Mouse (Mus musculus): ENCODE measurements around the gene Arhgap17.

The Arhgap17 gene

DNA sequence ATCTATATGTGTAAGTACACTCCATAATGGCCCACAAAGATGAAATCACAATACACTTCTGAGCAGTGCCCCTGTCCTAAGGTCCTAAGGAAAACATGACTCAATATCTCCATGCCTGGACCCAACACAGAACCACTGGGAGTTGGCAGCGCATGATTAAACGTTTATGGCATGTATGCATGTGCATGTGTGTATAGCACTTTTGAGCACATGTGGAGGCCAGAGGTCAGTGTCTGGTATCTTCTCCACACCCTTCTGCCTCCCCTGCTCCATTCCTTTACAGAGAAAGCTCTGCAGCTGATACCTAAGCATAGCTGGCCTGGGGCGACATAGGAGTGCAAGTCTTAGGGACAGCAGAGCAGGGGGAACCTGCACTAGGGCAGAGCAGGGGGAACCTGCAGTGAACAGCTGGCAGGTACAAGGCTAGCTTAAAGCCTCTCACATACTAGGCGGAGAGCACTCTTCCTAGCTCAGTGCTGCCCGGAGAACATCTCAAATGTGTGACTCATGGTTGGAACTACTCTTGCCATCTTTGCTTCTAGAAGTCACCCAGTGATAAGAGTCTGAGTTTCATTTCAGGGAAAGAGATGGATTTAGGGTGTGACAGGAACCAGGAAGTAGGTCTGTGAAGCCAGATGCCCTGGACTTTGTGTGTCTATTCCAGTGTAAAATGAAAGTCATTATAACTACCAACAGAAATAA, 25.5 kb downstream of the Arhgap17 start:
- Histone ChIP-seq H3K9me3 (ENCODE audit: low read length) (peaks cover 18% of the 10 kb centered on the region), H3K4me1 (replicated peaks; ENCODE audit: low read depth, low read length) (peaks cover 56% of the 10 kb centered on the region), H3K36me3 (ENCODE audit: insufficient read depth, low read length) (peaks cover 14% of the 10 kb centered on the region), H3K27me3 (ENCODE audit: insufficient read depth, low read length) (no peaks in the 10 kb centered on the region), H3K4me3 (replicated peaks; ENCODE audit: low read length) (no peak overlapping the region)
- TF ChIP-seq NANOG (IDR thresholded peaks at IDR 0.05; ENCODE audit: borderline replicate concordance, low read length) (no peak), CTCF (conservative IDR thresholded peaks at IDR 0.05; ENCODE audit: low read length) (no peak), POU5F1 (IDR thresholded peaks at IDR 0.05; ENCODE audit: borderline replicate concordance, low read length) (no peak)

DNA sequence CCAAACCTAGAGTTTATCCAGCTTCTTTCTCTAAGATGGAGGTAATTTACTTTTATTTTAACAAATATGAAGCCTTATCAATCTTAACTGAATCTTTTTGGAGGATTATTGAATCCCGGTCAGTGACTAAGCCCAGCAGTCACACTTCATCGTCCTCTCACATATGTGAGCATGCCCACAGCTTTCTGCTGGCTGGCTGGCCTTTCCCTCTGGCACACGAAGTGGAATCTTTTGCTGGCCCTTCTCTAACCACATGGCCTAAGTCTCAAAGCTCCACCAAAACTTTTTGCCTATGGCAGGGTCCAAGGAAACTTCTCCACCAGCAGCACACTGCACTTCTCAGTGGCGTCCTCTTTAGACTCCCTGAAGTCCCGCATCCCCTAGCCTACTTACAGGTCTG, 27.8 kb downstream of the Arhgap17 start:
- Histone ChIP-seq H3K4me1 (replicated peaks; ENCODE audit: low read depth, low read length) (peaks cover 67% of the 10 kb centered on the region), H3K9me3 (ENCODE audit: low read length) (peaks cover 18% of the 10 kb centered on the region), H3K4me3 (replicated peaks; ENCODE audit: low read length) (no peak overlapping the region), H3K36me3 (ENCODE audit: insufficient read depth, low read length) (peaks cover 5% of the 10 kb centered on the region), H3K27me3 (ENCODE audit: insufficient read depth, low read length) (no peaks in the 10 kb centered on the region)
- TF ChIP-seq NANOG (IDR thresholded peaks at IDR 0.05; ENCODE audit: borderline replicate concordance, low read length) (no peak), CTCF (conservative IDR thresholded peaks at IDR 0.05; ENCODE audit: low read length) (no peak), POU5F1 (IDR thresholded peaks at IDR 0.05; ENCODE audit: borderline replicate concordance, low read length) (no peak)

DNA sequence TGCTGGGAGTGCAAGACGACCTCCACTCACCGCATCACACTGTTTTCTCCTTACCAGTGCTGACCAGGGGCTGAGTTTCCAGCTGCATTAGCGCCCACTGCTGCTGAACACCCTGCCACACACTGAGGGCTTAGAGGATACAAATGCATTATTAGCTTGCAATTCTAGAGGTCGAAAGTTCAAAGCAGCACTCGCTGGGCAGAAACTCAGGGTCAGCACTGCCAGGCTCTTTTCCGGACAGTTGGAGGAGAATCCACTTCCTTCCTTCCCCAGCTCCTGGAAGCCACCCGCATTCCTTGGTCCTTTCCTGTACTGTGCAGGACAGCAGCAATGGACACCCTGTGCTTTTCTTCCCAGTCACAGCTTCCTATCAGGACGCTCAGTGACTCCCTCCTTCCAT, 31.4 kb downstream of the Arhgap17 start:
- no peaks in the 10 kb centered on the region for H3K9me3 ChIP-seq (ENCODE audit: low read length)
- 0 out of 2 replicates have a peak overlapping the region, but pooled peaks have one; percentile 4 for H3K4me3 ChIP-seq (replicated peaks; ENCODE audit: low read length)
- peaks cover 4% of the 10 kb centered on the region; the same call in 1 of the 2 replicates for H3K36me3 ChIP-seq (ENCODE audit: insufficient read depth, low read length)
- TF ChIP-seq NANOG (IDR thresholded peaks at IDR 0.05; ENCODE audit: borderline replicate concordance, low read length) (no peak), POU5F1 (IDR thresholded peaks at IDR 0.05; ENCODE audit: borderline replicate concordance, low read length) (no peak), CTCF (conservative IDR thresholded peaks at IDR 0.05; ENCODE audit: low read length) (no peak)
- H3K4me1 ChIP-seq (replicated peaks; ENCODE audit: low read depth, low read length): peaks cover 88% of the 10 kb centered on the region
- H3K27me3 ChIP-seq (ENCODE audit: insufficient read depth, low read length): no peaks in the 10 kb centered on the region

DNA sequence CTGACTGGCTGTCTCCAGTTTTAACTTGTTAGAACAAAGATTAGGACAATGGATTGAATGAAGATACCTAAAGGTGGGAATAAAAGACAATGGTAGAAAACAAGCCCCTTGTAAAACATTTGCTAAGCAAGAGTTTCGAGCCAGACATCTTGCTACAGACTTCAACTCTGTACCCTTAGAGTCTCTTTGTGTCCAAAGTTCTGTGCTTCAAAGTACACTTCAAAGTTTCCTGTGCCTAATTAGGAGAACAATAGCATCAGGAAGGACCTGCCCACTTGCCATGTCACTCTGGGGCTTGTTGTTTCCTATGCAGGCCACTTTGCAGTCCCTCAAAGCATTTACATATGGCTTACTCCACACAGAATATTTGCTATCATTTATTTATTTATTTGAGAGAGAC, 33.4 kb downstream of the Arhgap17 start:
- H3K36me3 ChIP-seq (ENCODE audit: insufficient read depth, low read length): peaks cover 16% of the 10 kb centered on the region; the same call in 1 of the 2 replicates
- peak overlapping the region; percentile 32; the same call in 1 of the 2 replicates for H3K4me3 ChIP-seq (replicated peaks; ENCODE audit: low read length)
- H3K9me3 ChIP-seq (ENCODE audit: low read length): no peaks in the 10 kb centered on the region
- TF ChIP-seq POU5F1 (IDR thresholded peaks at IDR 0.05; ENCODE audit: borderline replicate concordance, low read length) (no peak), CTCF (conservative IDR thresholded peaks at IDR 0.05; ENCODE audit: low read length) (no peak), NANOG (IDR thresholded peaks at IDR 0.05; ENCODE audit: borderline replicate concordance, low read length) (no peak; the same call in 1 of the 2 replicates)
- no peaks in the 10 kb centered on the region for H3K27me3 ChIP-seq (ENCODE audit: insufficient read depth, low read length)
- H3K4me1 ChIP-seq (replicated peaks; ENCODE audit: low read depth, low read length): peaks cover 74% of the 10 kb centered on the region

DNA sequence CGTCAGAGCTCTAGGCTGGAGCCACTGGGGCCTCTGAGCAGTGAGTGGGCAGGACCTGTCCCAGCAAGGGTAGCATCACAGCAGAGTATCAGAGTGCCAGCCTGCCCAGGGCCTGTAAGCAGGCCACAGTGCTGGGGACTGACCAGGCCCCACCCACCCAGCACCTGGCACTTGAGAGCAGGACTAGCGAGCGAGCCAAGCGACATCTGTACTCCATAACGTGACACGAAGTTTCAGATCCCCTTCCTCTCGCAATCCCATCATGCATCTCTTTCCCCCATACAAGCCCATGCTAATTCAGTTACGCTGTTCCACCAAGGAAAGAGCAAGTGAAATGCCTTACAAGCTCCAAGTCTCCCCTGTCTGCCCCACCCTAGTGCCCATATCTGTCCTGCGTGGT, 39.2 kb downstream of the Arhgap17 start:
- Histone ChIP-seq H3K4me1 (replicated peaks; ENCODE audit: low read depth, low read length) (peaks cover 64% of the 10 kb centered on the region), H3K36me3 (ENCODE audit: insufficient read depth, low read length) (peaks cover 50% of the 10 kb centered on the region), H3K27me3 (ENCODE audit: insufficient read depth, low read length) (no peaks in the 10 kb centered on the region), H3K4me3 (replicated peaks; ENCODE audit: low read length) (no peak overlapping the region), H3K9me3 (ENCODE audit: low read length) (no peaks in the 10 kb centered on the region)
- TF ChIP-seq CTCF (conservative IDR thresholded peaks at IDR 0.05; ENCODE audit: low read length) (no peak), POU5F1 (IDR thresholded peaks at IDR 0.05; ENCODE audit: borderline replicate concordance, low read length) (no peak), NANOG (IDR thresholded peaks at IDR 0.05; ENCODE audit: borderline replicate concordance, low read length) (no peak)

DNA sequence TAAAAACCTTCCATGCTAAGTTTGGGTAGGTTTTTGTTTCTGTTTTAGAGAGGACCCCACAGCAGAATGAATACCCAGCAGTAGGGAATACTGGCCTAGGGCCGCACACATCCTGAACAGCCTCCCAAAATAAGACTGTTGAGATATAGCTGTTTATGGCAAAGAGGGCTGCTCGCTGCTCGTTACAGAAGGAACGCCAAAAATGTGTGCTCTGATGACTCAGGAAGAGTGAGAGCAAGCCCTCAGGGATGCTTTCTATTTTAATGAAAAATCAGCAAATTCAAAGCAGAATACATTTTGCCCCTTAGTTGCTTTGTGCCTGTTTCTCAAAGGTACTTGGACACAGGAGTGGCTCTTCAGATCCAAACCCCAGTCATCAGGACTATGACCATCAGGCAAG, 41.8 kb downstream of the Arhgap17 start:
- TF ChIP-seq CTCF (conservative IDR thresholded peaks at IDR 0.05; ENCODE audit: low read length): no peak
- TF ChIP-seq NANOG (IDR thresholded peaks at IDR 0.05; ENCODE audit: borderline replicate concordance, low read length): no peak
- TF ChIP-seq POU5F1 (IDR thresholded peaks at IDR 0.05; ENCODE audit: borderline replicate concordance, low read length): no peak
- H3K36me3 ChIP-seq (ENCODE audit: insufficient read depth, low read length): peaks cover 66% of the 10 kb centered on the region
- no peaks in the 10 kb centered on the region for H3K27me3 ChIP-seq (ENCODE audit: insufficient read depth, low read length)
- H3K4me3 ChIP-seq (replicated peaks; ENCODE audit: low read length): no peak overlapping the region
- no peaks in the 10 kb centered on the region for H3K9me3 ChIP-seq (ENCODE audit: low read length)
- peaks cover 54% of the 10 kb centered on the region for H3K4me1 ChIP-seq (replicated peaks; ENCODE audit: low read depth, low read length)

DNA sequence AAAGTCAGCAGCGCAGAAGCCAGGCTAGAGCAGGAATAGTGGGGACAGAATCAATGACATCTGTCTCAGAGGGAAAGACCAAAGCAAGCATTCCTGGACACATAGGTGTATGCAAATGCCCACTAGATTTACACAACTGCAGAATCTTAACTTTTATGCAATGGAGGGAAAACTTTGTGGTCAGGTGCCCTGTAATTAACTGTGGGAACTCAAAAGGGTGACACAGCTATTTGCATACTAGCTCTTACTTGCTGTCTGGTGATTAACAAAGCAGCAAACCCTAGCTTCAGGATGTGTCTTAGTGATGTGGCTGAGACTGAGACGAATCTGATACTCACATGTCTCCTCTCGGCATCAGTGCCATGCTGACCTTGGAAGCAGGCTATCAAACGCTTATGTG, 42.8 kb downstream of the Arhgap17 start:
- Histone ChIP-seq H3K4me1 (replicated peaks; ENCODE audit: low read depth, low read length) (peaks cover 57% of the 10 kb centered on the region), H3K36me3 (ENCODE audit: insufficient read depth, low read length) (peaks cover 71% of the 10 kb centered on the region), H3K9me3 (ENCODE audit: low read length) (no peaks in the 10 kb centered on the region), H3K27me3 (ENCODE audit: insufficient read depth, low read length) (no peaks in the 10 kb centered on the region), H3K4me3 (replicated peaks; ENCODE audit: low read length) (no peak overlapping the region)
- TF ChIP-seq NANOG (IDR thresholded peaks at IDR 0.05; ENCODE audit: borderline replicate concordance, low read length) (no peak), POU5F1 (IDR thresholded peaks at IDR 0.05; ENCODE audit: borderline replicate concordance, low read length) (no peak), CTCF (conservative IDR thresholded peaks at IDR 0.05; ENCODE audit: low read length) (no peak)

DNA sequence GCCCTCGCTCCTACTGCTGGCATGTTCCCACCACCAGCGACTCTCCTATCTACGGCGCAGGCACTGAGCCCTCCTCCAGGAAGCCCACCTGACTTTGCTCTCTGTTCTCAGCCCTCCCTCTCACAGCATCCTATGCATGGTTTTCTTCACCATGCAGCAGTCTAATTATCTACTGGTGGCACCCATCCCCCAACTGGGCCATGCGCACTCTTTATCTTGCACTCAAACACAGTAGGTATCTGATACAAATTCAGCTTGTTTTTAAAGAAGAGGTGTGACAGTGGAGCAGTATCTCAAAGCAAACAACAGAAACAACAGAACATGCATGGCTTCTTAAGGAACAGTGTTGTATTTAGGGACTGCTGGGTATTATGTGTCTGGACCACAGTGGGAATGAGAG, 43.7 kb downstream of the Arhgap17 start:
- TF ChIP-seq POU5F1 (IDR thresholded peaks at IDR 0.05; ENCODE audit: borderline replicate concordance, low read length) (no peak), NANOG (IDR thresholded peaks at IDR 0.05; ENCODE audit: borderline replicate concordance, low read length) (no peak), CTCF (conservative IDR thresholded peaks at IDR 0.05; ENCODE audit: low read length) (no peak)

More for the DNA sequence above, 43.7 kb downstream of the Arhgap17 start:
- Histone ChIP-seq H3K4me3 (replicated peaks; ENCODE audit: low read length) (no peak overlapping the region), H3K4me1 (replicated peaks; ENCODE audit: low read depth, low read length) (peaks cover 53% of the 10 kb centered on the region), H3K27me3 (ENCODE audit: insufficient read depth, low read length) (no peaks in the 10 kb centered on the region), H3K36me3 (ENCODE audit: insufficient read depth, low read length) (peaks cover 73% of the 10 kb centered on the region), H3K9me3 (ENCODE audit: low read length) (no peaks in the 10 kb centered on the region)

All from E14TG2a.4 (cell line).